Mouse (Mus musculus): ENCODE data around the gene Lonp1. TPM values are rescaled to one million over a fixed set of nuclear protein-coding genes. Genes with fewer than 3 reads are reported as not detected.
A peak's percentile ranks its signal among the peaks of the same experiment; 100 is the strongest.

Gene Lonp1
- polyA plus RNA-seq, 1 experiment = 23.5 TPM

GRCm38 (mm10) chr17:56666384-56666783 lies 39.7 kb upstream of the Lonp1 start:
- Histone ChIP-seq H3K27me3 (ENCODE audit: control insufficient read depth, insufficient read depth, low read length) (no peaks in the 10 kb centered on the region), H3K36me3 (ENCODE audit: control insufficient read depth, insufficient read depth, low read length) (no peaks in the 10 kb centered on the region), H3K4me1 (ENCODE audit: control insufficient read depth, insufficient read depth, low read length) (peaks cover 8% of the 10 kb centered on the region), H3K4me3 (ENCODE audit: control insufficient read depth, low read depth, low read length) (no peak overlapping the region), H3K27ac (ENCODE audit: control insufficient read depth, insufficient read depth, low read depth, low read length) (no peak overlapping the region)
- TF ChIP-seq POLR2A (IDR thresholded peaks at IDR 0.05; ENCODE audit: control insufficient read depth, low read depth, low read length) (0 out of 2 replicates have a peak, but pooled peaks have one; percentile 24), CTCF (IDR thresholded peaks at IDR 0.05; ENCODE audit: control insufficient read depth, insufficient read depth, insufficient replicate concordance, low read depth, low read length) (no peak)

- no peak for TF ChIP-seq POLR2A (IDR thresholded peaks at IDR 0.05; ENCODE audit: control insufficient read depth, low read depth, low read length)
- TF ChIP-seq CTCF (IDR thresholded peaks at IDR 0.05; ENCODE audit: control insufficient read depth, insufficient read depth, insufficient replicate concordance, low read depth, low read length) = no peak
- Histone ChIP-seq H3K27ac (ENCODE audit: control insufficient read depth, insufficient read depth, low read depth, low read length) (no peak overlapping the region), H3K4me3 (ENCODE audit: control insufficient read depth, low read depth, low read length) (no peak overlapping the region)
Observed at GRCm38 (mm10) chr17:56664333-56664732, 37.6 kb upstream of the Lonp1 start.

GRCm38 (mm10) chr17:56663659-56664058 lies 37.0 kb upstream of the Lonp1 start:
- Histone ChIP-seq H3K27ac (ENCODE audit: control insufficient read depth, insufficient read depth, low read depth, low read length) (no peak overlapping the region), H3K27me3 (ENCODE audit: control insufficient read depth, insufficient read depth, low read length) (no peaks in the 10 kb centered on the region), H3K4me1 (ENCODE audit: control insufficient read depth, insufficient read depth, low read length) (peaks cover 4% of the 10 kb centered on the region), H3K4me3 (ENCODE audit: control insufficient read depth, low read depth, low read length) (peak overlapping the region; percentile 7), H3K36me3 (ENCODE audit: control insufficient read depth, insufficient read depth, low read length) (no peaks in the 10 kb centered on the region)
- TF ChIP-seq POLR2A (IDR thresholded peaks at IDR 0.05; ENCODE audit: control insufficient read depth, low read depth, low read length) = no peak
- TF ChIP-seq CTCF (IDR thresholded peaks at IDR 0.05; ENCODE audit: control insufficient read depth, insufficient read depth, insufficient replicate concordance, low read depth, low read length) = no peak

More at GRCm38 (mm10) chr17:56664333-56664732, 37.6 kb upstream of the Lonp1 start:
- Histone ChIP-seq H3K4me1 (ENCODE audit: control insufficient read depth, insufficient read depth, low read length) (peaks cover 8% of the 10 kb centered on the region), H3K36me3 (ENCODE audit: control insufficient read depth, insufficient read depth, low read length) (no peaks in the 10 kb centered on the region), H3K27me3 (ENCODE audit: control insufficient read depth, insufficient read depth, low read length) (no peaks in the 10 kb centered on the region)

GRCm38 (mm10) chr17:56656171-56656570 lies 29.5 kb upstream of the Lonp1 start:
- H3K27me3 ChIP-seq (ENCODE audit: control insufficient read depth, insufficient read depth, low read length) = no peaks in the 10 kb centered on the region
- no peak overlapping the region for H3K4me3 ChIP-seq (ENCODE audit: control insufficient read depth, low read depth, low read length)
- H3K4me1 ChIP-seq (ENCODE audit: control insufficient read depth, insufficient read depth, low read length) = no peaks in the 10 kb centered on the region; the same call in none of the 2 replicates
- TF ChIP-seq POLR2A (IDR thresholded peaks at IDR 0.05; ENCODE audit: control insufficient read depth, low read depth, low read length) (no peak), CTCF (IDR thresholded peaks at IDR 0.05; ENCODE audit: control insufficient read depth, insufficient read depth, insufficient replicate concordance, low read depth, low read length) (no peak)
- 0 out of 2 replicates have a peak, but pooled peaks cover 1% of the 10 kb centered on the region for H3K36me3 ChIP-seq (ENCODE audit: control insufficient read depth, insufficient read depth, low read length)
- no peak overlapping the region for H3K27ac ChIP-seq (ENCODE audit: control insufficient read depth, insufficient read depth, low read depth, low read length)

- H3K36me3 ChIP-seq (ENCODE audit: control insufficient read depth, insufficient read depth, low read length) = 0 out of 2 replicates have a peak, but pooled peaks cover 1% of the 10 kb centered on the region
- H3K4me3 ChIP-seq (ENCODE audit: control insufficient read depth, low read depth, low read length) = no peak overlapping the region
- peak overlapping the region; percentile 61 for H3K27ac ChIP-seq (ENCODE audit: control insufficient read depth, insufficient read depth, low read depth, low read length)
- H3K4me1 ChIP-seq (ENCODE audit: control insufficient read depth, insufficient read depth, low read length) = no peaks in the 10 kb centered on the region; the same call in none of the 2 replicates
- no peak for TF ChIP-seq CTCF (IDR thresholded peaks at IDR 0.05; ENCODE audit: control insufficient read depth, insufficient read depth, insufficient replicate concordance, low read depth, low read length)
- no peak for TF ChIP-seq POLR2A (IDR thresholded peaks at IDR 0.05; ENCODE audit: control insufficient read depth, low read depth, low read length)
- H3K27me3 ChIP-seq (ENCODE audit: control insufficient read depth, insufficient read depth, low read length) = no peaks in the 10 kb centered on the region
Observed at GRCm38 (mm10) chr17:56655311-56655710, 28.6 kb upstream of the Lonp1 start.

- TF ChIP-seq POLR2A (IDR thresholded peaks at IDR 0.05; ENCODE audit: control insufficient read depth, low read depth, low read length) (no peak), CTCF (IDR thresholded peaks at IDR 0.05; ENCODE audit: control insufficient read depth, insufficient read depth, insufficient replicate concordance, low read depth, low read length) (no peak)
- Histone ChIP-seq H3K36me3 (ENCODE audit: control insufficient read depth, insufficient read depth, low read length) (0 out of 2 replicates have a peak, but pooled peaks cover 1% of the 10 kb centered on the region), H3K27ac (ENCODE audit: control insufficient read depth, insufficient read depth, low read depth, low read length) (no peak overlapping the region)
Observed at GRCm38 (mm10) chr17:56654771-56655170, 28.1 kb upstream of the Lonp1 start.

GRCm38 (mm10) chr17:56651801-56652200 lies 25.1 kb upstream of the Lonp1 start:
- Histone ChIP-seq H3K4me3 (ENCODE audit: control insufficient read depth, low read depth, low read length) (no peak overlapping the region), H3K4me1 (ENCODE audit: control insufficient read depth, insufficient read depth, low read length) (no peaks in the 10 kb centered on the region; the same call in none of the 2 replicates), H3K27me3 (ENCODE audit: control insufficient read depth, insufficient read depth, low read length) (no peaks in the 10 kb centered on the region), H3K27ac (ENCODE audit: control insufficient read depth, insufficient read depth, low read depth, low read length) (no peak overlapping the region), H3K36me3 (ENCODE audit: control insufficient read depth, insufficient read depth, low read length) (peaks cover 1% of the 10 kb centered on the region; the same call in 1 of the 2 replicates)
- TF ChIP-seq CTCF (IDR thresholded peaks at IDR 0.05; ENCODE audit: control insufficient read depth, insufficient read depth, insufficient replicate concordance, low read depth, low read length) = no peak
- no peak for TF ChIP-seq POLR2A (IDR thresholded peaks at IDR 0.05; ENCODE audit: control insufficient read depth, low read depth, low read length)

More at GRCm38 (mm10) chr17:56654771-56655170, 28.1 kb upstream of the Lonp1 start:
- Histone ChIP-seq H3K4me1 (ENCODE audit: control insufficient read depth, insufficient read depth, low read length) (no peaks in the 10 kb centered on the region; the same call in none of the 2 replicates), H3K4me3 (ENCODE audit: control insufficient read depth, low read depth, low read length) (no peak overlapping the region), H3K27me3 (ENCODE audit: control insufficient read depth, insufficient read depth, low read length) (no peaks in the 10 kb centered on the region)
